Comparison of ENCODE assay signal across 14 mouse cellular contexts in the genomic region with DNA sequence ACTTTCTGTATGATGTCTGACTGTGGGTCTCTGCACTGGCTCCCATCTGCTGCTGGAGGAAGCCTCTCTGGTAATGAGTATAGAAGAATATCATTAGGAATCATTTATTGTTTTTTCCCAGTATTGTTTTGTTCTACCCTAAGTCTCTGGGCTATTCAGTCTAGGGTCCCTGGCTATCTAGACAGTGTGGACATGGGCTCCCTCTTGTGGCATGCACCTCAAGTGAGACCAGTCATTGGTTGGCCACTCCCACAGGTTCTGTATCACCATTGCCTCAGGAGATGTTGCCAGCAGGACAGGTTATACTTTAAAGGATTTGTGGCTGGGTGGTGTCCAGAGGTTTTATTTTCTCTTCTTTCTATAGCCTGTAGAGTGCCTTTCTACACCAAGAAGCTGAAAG. TPM values are rescaled to one million over a fixed set of nuclear protein-coding genes. Genes with fewer than 3 reads are reported as not detected.
DNase-seq lines count a peak whose midpoint lies in the region; ATAC-seq and TF ChIP-seq lines count a peak whose summit lies in the region.
"Had no signal": no experiment of that assay in that cellular context is flagged by ENCODE, and none has a peak within 500 bp of the region (broad histone marks: within the 10 kb centered on the region; RNA-seq: fewer than 3 reads in every experiment).

No protein-coding gene starts in this region.

- no peak overlapping the region for H3K27ac ChIP-seq in heart, postnatal 0 days (ENCODE audit: low read depth)
- H3K27ac ChIP-seq in heart, embryonic 10.5 days = no peak overlapping the region

- no peak for DNase-seq in heart, postnatal 0 days (ENCODE audit: low spot score)
- DNase-seq in heart, embryonic 10.5 days (ENCODE audit: low spot score) = no peak
- peak; percentile 36 for DNase-seq in testis, postnatal 10 days (ENCODE audit: low spot score)
- DNase-seq in testis, postnatal 14 days (ENCODE audit: low spot score) = no peak
- peak; percentile 25 for DNase-seq in embryo, embryonic 10.5 days (ENCODE audit: low spot score)
- no peak for DNase-seq in left cerebral cortex, postnatal 14 days (ENCODE audit: low spot score in 2 of 2)
- no peak for DNase-seq in lung, adult 2 months
- DNase-seq in spleen, postnatal 4 days (ENCODE audit: low spot score in 2 of 2) = no peak
- DNase-seq: cerebellum, adult 11 months; spleen, adult 18-20 months had no signal

- no peak for ATAC-seq in heart, postnatal 0 days (ENCODE audit: insufficient read depth, low read depth)
- ATAC-seq: CD4-positive, CD25-positive, alpha-beta regulatory T cell, adult 4 months; lung, postnatal 0 days had no signal

- H3K9ac ChIP-seq in heart, postnatal 0 days (replicated peaks; ENCODE audit: low read depth, low read length) = no peak overlapping the region

- TF ChIP-seq EP300 in heart, postnatal 0 days (IDR thresholded peaks at IDR 0.05; ENCODE audit: low read depth) = no peak

- H3K4me2 ChIP-seq in heart, postnatal 0 days (ENCODE audit: low read depth, low read length) = no peak overlapping the region
- H3K4me2 ChIP-seq: heart, embryonic 11.5 days had no signal

- intact Hi-C loops in left cerebral cortex, postnatal 14 days (cut with DNase I) = no loop called here

- no peak overlapping the region for H3K4me3 ChIP-seq in heart, postnatal 0 days (ENCODE audit: low read depth, low read length)
- H3K4me3 ChIP-seq in heart, embryonic 10.5 days = no peak overlapping the region
- no peak overlapping the region for H3K4me3 ChIP-seq in lung, adult 2 months (replicated peaks; ENCODE audit: extremely low read depth, low read depth, low read length)

- no peaks in the 10 kb centered on the region for H3K9me3 ChIP-seq in heart, postnatal 0 days (replicated peaks; ENCODE audit: control insufficient read depth, low read length)
- no peaks in the 10 kb centered on the region for H3K9me3 ChIP-seq in heart, embryonic 10.5 days

- no peaks in the 10 kb centered on the region for H3K27me3 ChIP-seq in heart, postnatal 0 days (ENCODE audit: control insufficient read depth, insufficient read depth, low read length)
- H3K27me3 ChIP-seq in heart, embryonic 10.5 days (ENCODE audit: insufficient read depth, poor library complexity, severe bottlenecking) = no peaks in the 10 kb centered on the region

- H3K4me1 ChIP-seq in heart, postnatal 0 days (ENCODE audit: control insufficient read depth, insufficient read depth) = no peaks in the 10 kb centered on the region
- no peaks in the 10 kb centered on the region for H3K4me1 ChIP-seq in heart, embryonic 10.5 days
- no peaks in the 10 kb centered on the region for H3K4me1 ChIP-seq in lung, adult 2 months (ENCODE audit: control insufficient read depth, insufficient read depth, low read length)

- H3K36me3 ChIP-seq in heart, postnatal 0 days (replicated peaks; ENCODE audit: control insufficient read depth, insufficient read depth, low read length) = no peaks in the 10 kb centered on the region
- no peaks in the 10 kb centered on the region for H3K36me3 ChIP-seq in heart, embryonic 10.5 days

- peak; percentile 33; the same call in 1 of the 2 replicates for TF ChIP-seq CTCF in heart, postnatal 0 days (IDR thresholded peaks at IDR 0.05; ENCODE audit: low read depth)
- TF ChIP-seq CTCF in lung, adult 2 months (IDR thresholded peaks at IDR 0.05; ENCODE audit: insufficient read depth, low read length) = no peak

- no peak for TF ChIP-seq POLR2A in lung, adult 2 months (IDR thresholded peaks at IDR 0.05; ENCODE audit: borderline replicate concordance, extremely low read depth, low read depth, low read length)

RNA-seq across cellular contexts. Expression of gene Il1rapl2, which starts 50.3 kb away (rescaled TPM):
- not detected in 2 replicates for total RNA-seq in heart, postnatal 0 days (2014; rRNA removed; ENCODE audit: low replicate concordance)
- 0.07 TPM in 1 of 2 replicates, not detected in the other for polyA plus RNA-seq in heart, postnatal 0 days (2015; fragmentation: Nextera tagmentation; extraction: Ambion mirVana)
- not detected in 2 replicates for polyA plus RNA-seq in heart, embryonic 10.5 days (2016; fragmentation: Nextera tagmentation; extraction: Ambion mirVana)
- total RNA-seq in left cerebral cortex, postnatal 14 days (2021) = 1 to 10 TPM; 9.3 to 9.6 TPM
- not detected in 2 replicates for polyA plus RNA-seq in lung, adult 2 months (2012; rRNA removed)
- polyA plus RNA-seq: lung, postnatal 0 days; thymus, postnatal 0 days had no signal

Comparison
In these comparisons a context has a peak if more than half of its experiments do, and no peak if none do; other contexts are left out.
1. DNase-seq: peak in testis, postnatal 10 days (single experiment) and embryo, embryonic 10.5 days (single experiment); none in heart, postnatal 0 days (single experiment), heart, embryonic 10.5 days (single experiment), testis, postnatal 14 days (single experiment), left cerebral cortex, postnatal 14 days (0 of 2), lung, adult 2 months (single experiment) and spleen, postnatal 4 days (0 of 2).